In the genomic region with DNA sequence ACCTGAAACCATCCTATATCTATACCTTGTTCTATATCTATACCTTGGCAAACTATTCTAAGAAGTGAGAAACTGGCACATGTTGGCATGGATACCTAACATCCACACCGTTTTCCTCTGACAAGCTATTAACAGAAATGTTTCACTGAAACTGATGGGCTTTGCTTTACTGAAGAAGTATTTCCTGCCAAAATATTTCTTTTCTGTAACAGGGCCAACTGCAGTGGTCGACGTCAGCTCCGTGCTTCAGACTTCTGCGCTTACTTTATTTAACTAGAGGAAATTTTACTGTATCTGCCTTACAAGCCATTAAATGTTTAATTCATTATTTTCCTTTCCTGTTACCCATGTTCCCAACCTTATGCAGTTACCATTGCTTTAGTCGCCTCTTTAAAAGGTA, we compare ENCODE assay signal across 15 mouse cellular contexts.
"Had no signal": no experiment of that assay in that cellular context is flagged by ENCODE, and none has a peak within 500 bp of the region (broad histone marks: within the 10 kb centered on the region; RNA-seq: fewer than 3 reads in every experiment).

No protein-coding gene starts in this region.

- H3K9ac ChIP-seq: liver, embryonic 14.5 days; midbrain, embryonic 15.5 days; neural tube, embryonic 12.5 days had no signal

- H3K27me3 ChIP-seq: neural tube, embryonic 12.5 days had no signal

- H3K27ac ChIP-seq: layer of hippocampus, adult 2 months; liver, embryonic 14.5 days; midbrain, embryonic 15.5 days; neural tube, embryonic 12.5 days had no signal

- DNase-seq: kidney, adult 8-10 months; kidney, postnatal 10 days; kidney, postnatal 4 days; lung, adult 2 months; lung, postnatal 10 days; lung, postnatal 4 days; right cerebral cortex, postnatal 4 days; spleen, adult 18-20 months; thymus, postnatal 36 days had no signal

- H3K36me3 ChIP-seq: midbrain, embryonic 15.5 days; neural tube, embryonic 12.5 days had no signal

- H3K4me1 ChIP-seq: midbrain, embryonic 15.5 days; neural tube, embryonic 12.5 days had no signal

- H3K4me3 ChIP-seq: layer of hippocampus, adult 2 months; midbrain, embryonic 15.5 days; neural tube, embryonic 12.5 days had no signal

- H3K4me2 ChIP-seq: midbrain, embryonic 11.5 days; midbrain, embryonic 15.5 days; neural tube, embryonic 12.5 days had no signal

- H3K9me3 ChIP-seq: midbrain, embryonic 15.5 days; neural tube, embryonic 12.5 days had no signal

- ATAC-seq: intestine, postnatal 0 days had no signal
